Mouse (Mus musculus) forebrain, embryonic 11.5 days (tissue): ENCODE data around the gene Ugt1a10. TPM values are rescaled to one million over a fixed set of nuclear protein-coding genes. Genes with fewer than 3 reads are reported as not detected.
A peak's percentile ranks its signal among the peaks of the same experiment; 100 is the strongest.

Experiments
- ATAC-seq: fragments of 200-750 bp; cut with Nextera tagmentation; replicated peaks from 2 replicates; pipeline ENCODE4 v1.8.0; 2017; ENCODE audit warnings: moderate TSS enrichment; ENCODE audit not compliant: low FRiP score
- DNase-seq: peaks from one replicate; pipeline ENCODE4 v3.0.0-alpha.2; 2017; ENCODE audit warnings: low spot score
- H3K27ac ChIP-seq: fragments of 300-500 bp; sonication (generic); 2 replicates; pipeline ENCODE4 v1.5.1; 2014; ENCODE audit warnings: low read depth, low read length
- H3K27me3 ChIP-seq: fragments of 300-500 bp; sonication (generic); 2 replicates; pipeline ENCODE4 v1.6.1; 2014; ENCODE audit warnings: mild to moderate bottlenecking, low read length, mixed read lengths; ENCODE audit not compliant: control insufficient read depth, insufficient read depth
- H3K36me3 ChIP-seq: fragments of 300-500 bp; sonication (generic); 2 replicates; pipeline ENCODE4 v1.6.1; 2014; ENCODE audit warnings: mild to moderate bottlenecking, low read length, moderate library complexity, mixed read lengths; ENCODE audit not compliant: control insufficient read depth, insufficient read depth
- H3K4me1 ChIP-seq: fragments of 300-500 bp; sonication (generic); replicated peaks from 2 replicates; pipeline ENCODE4 v1.6.1; 2014; ENCODE audit warnings: low read length, mixed read lengths; ENCODE audit not compliant: control insufficient read depth, insufficient read depth
- H3K4me2 ChIP-seq: fragments of 300-500 bp; sonication (generic); 2 replicates; pipeline ENCODE4 v1.6.1; 2014; ENCODE audit warnings: low read depth, mild to moderate bottlenecking, low read length, moderate library complexity, mixed read lengths; ENCODE audit not compliant: severe bottlenecking
- H3K4me3 ChIP-seq: fragments of 300-500 bp; sonication (generic); 2 replicates; pipeline ENCODE4 v1.5.1; 2014; ENCODE audit warnings: low read depth, low read length
- H3K9ac ChIP-seq: fragments of 300-500 bp; sonication (generic); 2 replicates; pipeline ENCODE4 v1.6.1; 2014; ENCODE audit warnings: low read length
- H3K9me3 ChIP-seq: fragments of 300-500 bp; sonication (generic); 2 replicates; pipeline ENCODE4 v1.6.1; 2016; ENCODE audit warnings: low read length, mixed read lengths; ENCODE audit not compliant: control insufficient read depth
- WGBS: fragments of 180-500 bp; shearing (Covaris S2); extraction: QIAGEN DNeasy Blood & Tissue Kit; methylation state at CpG from one replicate; pipeline ENCODE4 v1.1.7; 2014; 5-methylcytosine and 5-hydroxymethylcytosine counted together
- polyA plus RNA-seq: library from polyadenylated mRNA; unstranded; fragments of >200 nt; fragmentation: Nextera tagmentation; extraction: Ambion mirVana; gene quantifications from 2 replicates; pipeline ENCODE4 v1.2.1, GENCODE M21; 2014

The Ugt1a10 gene
- polyA plus RNA-seq, 1 experiment from 2014 or later = not detected

- no peak for DNase-seq
- 89% methylated on average over 4 of the region's 4 CpGs for WGBS
Measured at GRCm38 (mm10) chr1:88262255-88262654, 207.1 kb downstream of the Ugt1a10 start.

GRCm38 (mm10) chr1:88262961-88263360 is 207.8 kb downstream of the Ugt1a10 start:
- Histone ChIP-seq H3K4me1 (no peaks in the 10 kb centered on the region), H3K4me3 (no peak overlapping the region), H3K27ac (no peak overlapping the region), H3K36me3 (peaks cover 76% of the 10 kb centered on the region), H3K4me2 (no peak overlapping the region), H3K9ac (no peak overlapping the region), H3K27me3 (no peaks in the 10 kb centered on the region), H3K9me3 (peaks cover 18% of the 10 kb centered on the region)
- WGBS = 79% methylated on average over 6 of the region's 6 CpGs
- DNase-seq (no peak), ATAC-seq (no peak)

More at GRCm38 (mm10) chr1:88262255-88262654, 207.1 kb downstream of the Ugt1a10 start:
- ATAC-seq = no peak
- peaks cover 25% of the 10 kb centered on the region for H3K9me3 ChIP-seq
- H3K9ac ChIP-seq = no peak overlapping the region
- H3K27ac ChIP-seq = no peak overlapping the region
- H3K4me3 ChIP-seq = no peak overlapping the region
- H3K4me2 ChIP-seq = no peak overlapping the region
- no peaks in the 10 kb centered on the region for H3K27me3 ChIP-seq
- H3K4me1 ChIP-seq = no peaks in the 10 kb centered on the region
- peaks cover 69% of the 10 kb centered on the region for H3K36me3 ChIP-seq

- DNase-seq = no peak
- no peak overlapping the region for H3K9ac ChIP-seq
- no peak overlapping the region for H3K4me2 ChIP-seq
- peaks cover 15% of the 10 kb centered on the region for H3K9me3 ChIP-seq
- 90% methylated on average over 5 of the region's 5 CpGs for WGBS
- no peak overlapping the region for H3K4me3 ChIP-seq
- ATAC-seq = no peak
- H3K27me3 ChIP-seq = no peaks in the 10 kb centered on the region
- H3K4me1 ChIP-seq = no peaks in the 10 kb centered on the region
- peaks cover 84% of the 10 kb centered on the region for H3K36me3 ChIP-seq
- no peak overlapping the region for H3K27ac ChIP-seq
Measured at GRCm38 (mm10) chr1:88263778-88264177, 208.6 kb downstream of the Ugt1a10 start.

GRCm38 (mm10) chr1:88264237-88264868 is 209.2 kb downstream of the Ugt1a10 start:
- peaks cover 90% of the 10 kb centered on the region for H3K36me3 ChIP-seq
- H3K27ac ChIP-seq = no peak overlapping the region
- no peak overlapping the region for H3K4me2 ChIP-seq
- DNase-seq (no peak), ATAC-seq (no peak)
- H3K4me3 ChIP-seq = no peak overlapping the region
- no peaks in the 10 kb centered on the region for H3K27me3 ChIP-seq
- peaks cover 12% of the 10 kb centered on the region for H3K9me3 ChIP-seq
- no peak overlapping the region for H3K9ac ChIP-seq
- 89% methylated on average over 7 of the region's 7 CpGs for WGBS
- no peaks in the 10 kb centered on the region for H3K4me1 ChIP-seq

GRCm38 (mm10) chr1:88264869-88265240 is 209.7 kb downstream of the Ugt1a10 start:
- Histone ChIP-seq H3K4me3 (no peak overlapping the region), H3K9me3 (peaks cover 12% of the 10 kb centered on the region), H3K9ac (no peak overlapping the region), H3K27ac (no peak overlapping the region), H3K36me3 (peaks cover 92% of the 10 kb centered on the region), H3K27me3 (no peaks in the 10 kb centered on the region), H3K4me1 (no peaks in the 10 kb centered on the region), H3K4me2 (no peak overlapping the region)
- ATAC-seq (no peak), DNase-seq (no peak)
- WGBS = 79% methylated on average over 4 of the region's 4 CpGs

GRCm38 (mm10) chr1:88266123-88266522 is 210.9 kb downstream of the Ugt1a10 start:
- Histone ChIP-seq H3K9ac (no peak overlapping the region), H3K27me3 (no peaks in the 10 kb centered on the region), H3K4me2 (no peak overlapping the region), H3K27ac (no peak overlapping the region), H3K9me3 (peaks cover 3% of the 10 kb centered on the region; the same call in 1 of the 2 replicates), H3K4me1 (no peaks in the 10 kb centered on the region), H3K36me3 (peaks cover 89% of the 10 kb centered on the region), H3K4me3 (no peak overlapping the region)
- ATAC-seq (no peak), DNase-seq (no peak)
- 90% methylated on average over 13 of the region's 13 CpGs for WGBS

GRCm38 (mm10) chr1:88267489-88267888 is 212.3 kb downstream of the Ugt1a10 start:
- H3K9me3 ChIP-seq = peaks cover 3% of the 10 kb centered on the region; the same call in 1 of the 2 replicates
- no peaks in the 10 kb centered on the region for H3K27me3 ChIP-seq
- H3K4me3 ChIP-seq = no peak overlapping the region
- H3K4me1 ChIP-seq = no peaks in the 10 kb centered on the region
- WGBS = 94% methylated on average over 6 of the region's 6 CpGs
- DNase-seq (no peak), ATAC-seq (0 out of 2 replicates have a peak, but pooled peaks have one; percentile 1)
- no peak overlapping the region for H3K27ac ChIP-seq
- no peak overlapping the region for H3K4me2 ChIP-seq
- no peak overlapping the region for H3K9ac ChIP-seq
- H3K36me3 ChIP-seq = peaks cover 86% of the 10 kb centered on the region

- ATAC-seq (no peak), DNase-seq (no peak)
- Histone ChIP-seq H3K27me3 (no peaks in the 10 kb centered on the region), H3K4me2 (no peak overlapping the region), H3K27ac (no peak overlapping the region), H3K4me3 (no peak overlapping the region), H3K36me3 (peaks cover 84% of the 10 kb centered on the region), H3K9me3 (peaks cover 3% of the 10 kb centered on the region; the same call in 1 of the 2 replicates), H3K9ac (no peak overlapping the region), H3K4me1 (no peaks in the 10 kb centered on the region)
- 84% methylated on average over 6 of the region's 6 CpGs for WGBS
Measured at GRCm38 (mm10) chr1:88268070-88268469, 212.9 kb downstream of the Ugt1a10 start.
